Mouse (Mus musculus) G1E-ER4 (cell line): ENCODE results near the gene Gm11168. TPM values are rescaled to one million over a fixed set of nuclear protein-coding genes. Genes with fewer than 3 reads are reported as not detected.
"Not testable (repeated sequence)": the region's sequence is repeated elsewhere in the genome, so short reads cannot be mapped to it uniquely, and the experiment has no call there.

Source experiments
- GATA1 ChIP-seq: IDR thresholded peaks from one replicate; pipeline ENCODE4 v1.8.0; 2012; ENCODE audit warnings: low read length, inconsistent platforms
- polyA plus RNA-seq: library from polyadenylated mRNA; stranded (reverse); fragments of >175 nt; gene quantifications from 2 replicates; pipeline ENCODE4 v1.2.3, GENCODE M21; 2012

Gm11168 gene
- 0.23 TPM in 1 of 2 replicates, not detected in the other for polyA plus RNA-seq

DNA sequence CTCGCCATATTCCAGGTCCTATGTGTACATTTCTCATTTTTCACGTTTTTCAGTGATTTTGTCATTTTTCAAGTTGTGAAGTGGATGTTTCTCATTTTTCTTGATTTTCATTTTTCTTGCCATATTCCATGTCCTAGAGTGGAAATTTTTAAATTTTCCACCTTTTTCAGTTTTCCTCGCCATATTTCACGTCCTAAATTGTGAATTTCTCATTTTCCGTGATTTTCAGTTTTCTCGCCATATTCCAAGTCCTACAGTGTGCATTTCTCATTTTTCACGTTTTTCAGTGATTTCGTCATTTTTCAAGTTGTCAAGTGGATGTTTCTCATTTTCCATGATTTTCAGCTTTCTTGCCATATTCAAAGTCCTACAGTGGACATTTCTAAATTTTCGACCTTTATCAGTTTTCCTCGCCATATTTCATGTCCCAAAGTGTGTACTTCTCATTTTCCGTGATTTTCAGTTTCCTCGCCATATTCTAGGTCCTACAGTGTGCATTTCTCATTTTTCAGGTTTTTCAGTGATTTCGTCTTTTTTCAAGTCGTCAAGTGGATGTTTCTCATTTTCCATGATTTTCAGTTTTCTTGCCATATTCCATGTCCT lies at the start of gene Gm11168:
Gm11168 (plus strand) TSS at position 553 of the 603 bp plus-strand sequence.
- not testable (repeated sequence) for TF ChIP-seq GATA1

DNA sequence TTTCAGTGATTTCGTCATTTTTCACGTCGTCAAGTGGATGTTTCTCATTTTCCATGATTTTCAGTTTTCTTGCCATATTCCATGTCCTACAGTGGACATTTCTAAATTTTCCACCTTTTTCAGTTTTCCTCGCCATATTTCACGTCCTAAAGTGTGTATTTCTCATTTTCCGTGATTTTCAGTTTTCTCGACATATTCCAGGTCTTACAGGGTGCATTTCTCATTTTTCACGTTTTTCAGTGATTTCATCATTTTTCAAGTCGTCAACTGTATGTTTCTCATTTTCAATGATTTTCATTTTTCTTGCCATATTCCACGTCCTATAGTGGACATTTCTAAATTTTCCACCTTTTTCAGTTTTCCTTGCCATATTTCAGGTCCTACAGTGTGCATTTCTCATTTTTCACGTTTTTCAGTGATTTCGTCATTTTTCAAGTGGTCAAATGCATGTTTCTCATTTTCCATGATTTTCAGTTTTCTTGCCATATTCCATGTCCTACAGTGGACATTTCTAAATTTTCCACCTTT lies 2.6 kb upstream of the Gm11168 start, which contains the start of gene Gm10722:
Gm10722 (plus strand) TSS at position 478 of the 528 bp plus-strand sequence.
- TF ChIP-seq GATA1 = not testable (repeated sequence)

DNA sequence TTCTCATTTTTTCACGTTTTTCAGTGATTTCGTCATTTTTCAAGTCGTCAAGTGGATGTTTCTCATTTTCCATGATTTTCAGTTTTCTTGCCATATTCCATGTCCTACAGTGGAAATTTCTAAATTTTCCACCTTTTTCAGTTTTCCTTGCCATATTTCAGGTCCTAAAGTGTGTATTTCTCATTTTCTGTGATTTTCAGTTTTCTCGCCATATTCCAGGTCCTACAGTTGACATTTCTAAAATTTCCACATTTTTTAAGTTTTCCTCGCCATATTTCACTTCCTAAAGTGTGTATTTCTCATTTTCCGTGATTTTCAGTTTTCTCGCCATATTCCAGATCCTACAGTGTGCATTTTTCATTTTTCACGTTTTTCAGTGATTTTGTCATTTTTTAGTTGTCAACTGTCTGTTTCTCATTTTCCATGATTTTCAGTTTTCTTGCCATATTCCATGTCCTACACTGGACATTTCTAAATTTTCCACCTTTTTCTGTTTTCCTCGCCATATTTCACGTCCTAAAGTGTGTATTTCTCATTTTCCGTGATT lies 9.7 kb downstream of the Gm11168 start, which contains the start of gene Gm10721:
Gm10721 (plus strand) TSS at position 408 of the 547 bp plus-strand sequence.
- not testable (repeated sequence) for TF ChIP-seq GATA1

DNA sequence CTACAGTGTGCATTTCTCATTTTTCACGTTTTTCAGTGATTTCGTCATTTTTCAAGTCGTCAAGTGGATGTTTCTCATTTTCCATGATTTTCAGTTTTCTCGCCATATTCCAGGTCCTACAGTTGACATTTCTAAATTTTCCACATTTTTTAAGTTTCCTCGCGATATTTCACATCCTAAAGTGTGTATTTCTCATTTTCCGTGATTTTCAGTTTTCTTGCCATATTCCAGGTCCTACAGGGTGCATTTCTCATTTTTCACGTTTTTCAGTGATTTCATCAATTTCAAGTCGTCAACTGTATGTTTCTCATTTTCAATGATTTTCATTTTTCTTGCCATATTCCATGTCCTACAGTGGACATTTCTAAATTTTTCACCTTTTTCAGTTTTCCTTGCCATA lies 12.2 kb downstream of the Gm11168 start, which contains the start of gene Gm10720:
Gm10720 (plus strand) TSS at position 301 of the 400 bp plus-strand sequence.
- not testable (repeated sequence) for TF ChIP-seq GATA1

DNA sequence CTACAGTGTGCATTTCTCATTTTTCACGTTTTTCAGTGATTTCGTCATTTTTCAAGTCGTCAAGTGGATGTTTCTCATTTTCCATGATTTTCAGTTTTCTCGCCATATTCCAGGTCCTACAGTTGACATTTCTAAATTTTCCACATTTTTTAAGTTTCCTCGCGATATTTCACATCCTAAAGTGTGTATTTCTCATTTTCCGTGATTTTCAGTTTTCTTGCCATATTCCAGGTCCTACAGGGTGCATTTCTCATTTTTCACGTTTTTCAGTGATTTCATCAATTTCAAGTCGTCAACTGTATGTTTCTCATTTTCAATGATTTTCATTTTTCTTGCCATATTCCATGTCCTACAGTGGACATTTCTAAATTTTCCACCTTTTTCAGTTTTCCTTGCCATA lies 14.0 kb downstream of the Gm11168 start, which contains the start of gene Gm10719:
Gm10719 (plus strand) TSS at position 301 of the 400 bp plus-strand sequence.
- not testable (repeated sequence) for TF ChIP-seq GATA1

DNA sequence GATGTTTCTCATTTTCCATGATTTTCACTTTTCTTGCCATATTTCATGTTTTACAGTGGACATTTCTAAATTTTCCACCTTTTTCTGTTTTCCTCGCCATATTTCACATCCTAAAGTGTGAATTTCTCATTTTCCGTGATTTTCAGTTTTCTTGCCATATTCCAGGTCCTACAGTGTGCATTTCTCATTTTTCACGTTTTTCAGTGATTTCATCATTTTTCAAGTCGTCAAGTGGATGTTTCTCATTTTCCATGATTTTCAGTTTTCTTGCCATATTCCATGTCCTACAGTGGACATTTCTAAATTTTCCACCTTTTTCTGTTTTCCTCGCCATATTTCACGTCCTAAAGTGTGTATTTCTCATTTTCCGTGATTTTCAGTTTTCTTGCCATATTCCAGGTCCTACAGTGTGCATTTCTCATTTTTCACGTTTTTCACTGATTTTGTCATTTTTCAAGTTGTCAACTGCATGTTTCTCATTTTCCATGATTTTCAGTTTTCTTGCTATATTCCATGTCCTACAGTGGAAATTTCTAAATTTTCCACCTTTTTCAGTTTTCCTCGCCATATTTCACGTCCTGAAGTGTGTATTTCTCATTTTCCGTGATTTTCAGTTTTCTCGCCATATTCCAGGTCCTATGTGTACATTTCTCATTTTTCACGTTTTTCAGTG lies 20.3 kb downstream of the Gm11168 start, which contains the start of gene Gm10718:
Gm10718 (plus strand) TSS at position 236 of the 673 bp plus-strand sequence.
- not testable (repeated sequence) for TF ChIP-seq GATA1

DNA sequence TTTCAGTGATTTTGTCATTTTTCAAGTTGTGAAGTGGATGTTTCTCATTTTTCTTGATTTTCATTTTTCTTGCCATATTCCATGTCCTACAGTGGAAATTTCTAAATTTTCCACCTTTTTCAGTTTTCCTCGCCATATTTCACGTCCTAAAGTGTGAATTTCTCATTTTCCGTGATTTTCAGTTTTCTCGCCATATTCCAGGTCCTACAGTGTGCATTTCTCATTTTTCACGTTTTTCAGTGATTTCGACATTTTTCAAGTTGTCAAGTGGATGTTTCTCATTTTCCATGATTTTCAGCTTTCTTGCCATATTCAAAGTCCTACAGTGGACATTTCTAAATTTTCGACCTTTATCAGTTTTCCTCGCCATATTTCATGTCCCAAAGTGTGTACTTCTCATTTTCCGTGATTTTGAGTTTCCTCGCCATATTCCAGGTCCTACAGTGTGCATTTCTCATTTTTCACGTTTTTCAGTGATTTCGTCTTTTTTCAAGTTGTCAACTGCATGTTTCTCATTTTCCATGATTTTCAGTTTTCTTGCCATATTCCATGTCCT lies 21.8 kb downstream of the Gm11168 start, which contains the start of gene Gm10717:
Gm10717 (plus strand) TSS at position 506 of the 556 bp plus-strand sequence.
- not testable (repeated sequence) for TF ChIP-seq GATA1

DNA sequence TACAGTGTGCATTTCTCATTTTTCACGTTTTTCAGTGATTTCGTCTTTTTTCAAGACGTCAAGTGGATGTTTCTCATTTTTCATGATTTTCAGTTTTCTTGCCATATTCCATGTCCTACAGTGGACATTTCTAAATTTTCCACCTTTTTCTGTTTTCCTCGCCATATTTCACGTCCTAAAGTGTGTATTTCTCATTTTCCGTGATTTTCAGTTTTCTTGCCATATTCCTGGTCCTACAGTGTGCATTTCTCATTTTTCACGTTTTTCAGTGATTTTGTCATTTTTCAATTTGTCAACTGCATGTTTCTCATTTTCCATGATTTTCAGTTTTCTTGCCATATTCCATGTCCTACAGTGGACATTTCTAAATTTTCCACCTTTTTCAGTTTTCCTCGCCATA lies 31.2 kb downstream of the Gm11168 start, which contains the start of gene Gm17535:
Gm17535 (plus strand) TSS at position 301 of the 400 bp plus-strand sequence.
- TF ChIP-seq GATA1 = not testable (repeated sequence)

DNA sequence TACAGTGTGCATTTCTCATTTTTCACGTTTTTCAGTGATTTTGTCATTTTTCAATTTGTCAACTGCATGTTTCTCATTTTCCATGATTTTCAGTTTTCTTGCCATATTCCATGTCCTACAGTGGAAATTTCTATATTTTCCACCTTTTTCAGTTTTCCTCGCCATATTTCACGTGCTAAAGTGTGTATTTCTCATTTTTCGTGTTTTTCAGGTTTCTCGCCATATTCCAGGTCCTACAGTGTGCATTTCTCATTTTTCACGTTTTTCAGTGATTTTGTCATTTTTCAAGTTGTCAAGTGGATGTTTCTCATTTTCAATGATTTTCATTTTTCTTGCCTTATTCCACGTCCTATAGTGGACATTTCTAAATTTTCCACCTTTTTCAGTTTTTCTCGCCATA lies 33.4 kb downstream of the Gm11168 start, which contains the start of gene Gm10715:
Gm10715 (plus strand) TSS at position 301 of the 400 bp plus-strand sequence.
- TF ChIP-seq GATA1 = not testable (repeated sequence)

Other genes with a start within 250 kb of the Gm11168 start
- 0.16 TPM in 1 of 2 replicates, not detected in the other for gene Gm10722, start 2.4 kb upstream of the Gm11168 start, polyA plus RNA-seq
- 0.37 TPM in 1 of 2 replicates, not detected in the other for gene Gm10721, start 9.8 kb downstream of the Gm11168 start, polyA plus RNA-seq
- not detected in 2 replicates for gene Gm10720, start 12.3 kb downstream of the Gm11168 start, polyA plus RNA-seq
- gene Gm10719, start 14.1 kb downstream of the Gm11168 start, polyA plus RNA-seq = 0.66 and 1.8 TPM in 2 replicates
- 1.5 and 2.5 TPM in 2 replicates for gene Gm10718, start 20.2 kb downstream of the Gm11168 start, polyA plus RNA-seq
- gene Gm10717, start 22.1 kb downstream of the Gm11168 start, polyA plus RNA-seq = 0.29 and 0.43 TPM in 2 replicates
- 0.13 TPM in 1 of 2 replicates, not detected in the other for gene Gm17535, start 31.3 kb downstream of the Gm11168 start, polyA plus RNA-seq
- not detected in 2 replicates for gene Gm10715, start 33.5 kb downstream of the Gm11168 start, polyA plus RNA-seq